Mouse (Mus musculus) thymus, adult 18-20 months (tissue): ENCODE results near the gene Plcg2.

Experiments
- DNase-seq, 2 experiments: peaks; one replicate each; pipeline ENCODE4 v3.0.0; 2022; ENCODE audit warnings: mixed read lengths in 2 of 2

Plcg2 gene

DNA sequence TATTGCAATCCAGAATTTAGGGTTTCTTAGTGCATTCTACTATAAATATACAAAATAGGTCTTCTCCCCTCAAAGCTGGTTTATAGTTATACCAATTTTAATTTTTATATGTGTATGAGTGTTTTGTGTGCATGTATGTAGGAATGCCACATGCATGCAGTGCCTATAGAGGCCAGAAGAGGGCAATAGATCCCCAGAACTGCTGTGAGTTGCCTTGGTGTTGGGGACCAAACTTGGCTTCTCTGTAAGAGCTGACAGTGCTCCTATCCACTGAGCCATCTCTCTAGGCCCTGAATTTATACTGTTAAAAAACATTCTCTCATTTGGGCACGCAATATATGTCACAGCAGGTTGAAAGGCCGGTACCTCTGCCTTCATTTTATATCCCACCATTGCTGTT lies 147.9 kb downstream of the Plcg2 start:
- no peak for DNase-seq

GRCm38 (mm10) chr8:117646440-117646839 lies 148.3 kb downstream of the Plcg2 start:
- no peak for DNase-seq

GRCm38 (mm10) chr8:117652318-117652717 lies 154.2 kb downstream of the Plcg2 start:
- no peak for DNase-seq

- DNase-seq = no peak
Measured at GRCm38 (mm10) chr8:117658990-117659389, 160.9 kb downstream of the Plcg2 start.

- no peak for DNase-seq
Measured at GRCm38 (mm10) chr8:117660358-117661031, 162.4 kb downstream of the Plcg2 start.

DNA sequence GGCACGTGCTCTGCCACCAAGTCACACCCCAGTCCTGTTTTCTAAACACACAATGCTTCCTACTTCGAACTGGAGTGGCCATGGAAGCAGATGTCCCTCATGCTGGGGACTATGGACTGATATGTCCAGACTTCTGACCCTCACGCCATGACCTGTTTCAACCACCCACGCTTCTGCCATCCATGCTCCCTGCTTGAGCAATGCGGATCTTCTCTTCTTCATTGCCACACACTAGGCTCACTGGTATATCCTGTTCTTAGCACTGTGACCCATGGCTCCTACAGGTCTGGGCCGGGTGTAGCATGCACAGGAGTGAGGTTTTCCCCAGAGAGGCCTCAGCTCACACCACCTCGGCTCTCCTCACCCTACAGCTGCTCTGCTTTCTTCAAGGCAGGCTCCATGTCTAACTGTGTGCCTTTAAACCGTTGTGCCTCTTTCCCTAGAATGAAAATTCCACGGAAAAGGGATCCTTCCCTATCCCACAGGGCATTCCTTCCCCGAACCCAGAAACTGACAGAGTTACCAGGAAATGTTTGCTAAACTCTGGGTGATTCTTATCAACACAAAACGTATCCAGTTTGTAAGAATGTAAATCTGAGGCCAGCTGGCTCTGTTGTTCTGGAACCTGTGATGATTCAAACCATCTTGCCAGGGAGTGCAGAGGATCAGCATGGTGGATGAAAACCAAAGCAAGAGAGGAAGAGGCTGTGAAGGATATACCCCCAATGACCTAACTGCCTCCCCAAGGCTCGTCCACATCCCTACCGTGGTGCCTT lies 169.4 kb downstream of the Plcg2 start:
- DNase-seq = no peak

DNA sequence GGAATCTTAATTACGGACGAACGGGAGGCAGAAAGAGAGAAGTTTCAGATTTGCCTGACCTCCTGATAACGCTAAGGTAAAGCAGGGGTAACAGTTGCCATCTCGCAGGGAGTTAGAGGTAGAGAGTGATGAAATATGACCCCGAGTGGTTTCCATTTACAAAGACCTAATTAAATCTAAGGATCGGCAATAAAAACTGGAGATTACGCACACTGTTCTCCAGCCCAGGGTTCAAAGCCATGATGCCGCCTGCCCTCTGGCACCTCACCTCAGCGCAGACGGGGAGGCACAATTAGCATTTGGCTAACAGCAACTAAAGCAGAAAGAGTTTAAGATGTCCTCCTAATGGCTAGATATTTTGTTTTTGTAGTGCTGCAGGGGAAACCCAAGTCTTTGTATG lies 172.4 kb downstream of the Plcg2 start:
- no peak for DNase-seq

DNA sequence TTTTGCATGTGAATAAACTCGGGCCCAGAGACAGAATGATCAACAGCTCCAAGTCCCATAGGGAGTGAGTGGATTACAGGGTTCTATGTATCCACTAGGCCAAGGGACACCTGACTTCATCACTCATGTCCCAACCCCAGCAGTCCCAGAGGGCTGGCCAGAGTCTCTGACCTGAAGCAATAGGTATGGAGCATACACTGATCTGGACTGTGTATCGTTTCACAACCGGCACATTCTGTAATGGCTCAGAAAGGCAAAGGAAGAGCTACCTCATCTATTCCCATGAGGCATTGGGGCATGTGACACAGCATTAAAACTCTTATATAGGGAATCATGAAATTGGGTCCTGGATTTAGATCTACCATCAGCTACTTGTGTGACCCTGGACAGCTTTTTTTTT lies 174.5 kb downstream of the Plcg2 start:
- no peak for DNase-seq

GRCm38 (mm10) chr8:117673430-117673830 lies 175.3 kb downstream of the Plcg2 start, which contains the start of gene Sdr42e1:
Gene Sdr42e1 (minus strand): TSS chr8:117673689.
- DNase-seq = peak; percentile 22 to 54

- no peak for DNase-seq
Measured at GRCm38 (mm10) chr8:117675171-117675570, 177.1 kb downstream of the Plcg2 start.

GRCm38 (mm10) chr8:117676460-117676859 lies 178.4 kb downstream of the Plcg2 start:
- no peak for DNase-seq

- DNase-seq = no peak
Measured at GRCm38 (mm10) chr8:117677011-117677410, 178.9 kb downstream of the Plcg2 start.

DNA sequence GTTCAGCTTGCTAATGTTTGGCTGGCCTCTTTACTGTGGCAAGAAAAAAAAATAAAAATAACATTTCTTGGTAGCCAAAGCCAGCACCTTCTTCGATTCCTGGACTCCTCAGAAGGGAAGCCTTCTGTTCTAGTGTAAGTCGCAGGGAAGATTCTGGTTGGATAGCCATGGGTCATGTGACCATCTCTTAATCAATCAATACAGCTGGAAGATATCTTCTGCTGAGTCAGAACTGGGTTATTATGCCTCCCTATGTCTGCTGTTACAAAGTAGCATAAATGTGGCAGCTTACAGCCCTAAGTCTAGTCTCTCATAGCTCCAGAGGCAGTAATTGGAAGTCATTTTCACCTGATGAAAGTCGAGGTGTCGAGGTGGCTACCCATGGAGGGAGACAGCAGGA lies 180.6 kb downstream of the Plcg2 start:
- no peak for DNase-seq

- no peak for DNase-seq
Measured at GRCm38 (mm10) chr8:117683925-117684472, 185.9 kb downstream of the Plcg2 start.

DNA sequence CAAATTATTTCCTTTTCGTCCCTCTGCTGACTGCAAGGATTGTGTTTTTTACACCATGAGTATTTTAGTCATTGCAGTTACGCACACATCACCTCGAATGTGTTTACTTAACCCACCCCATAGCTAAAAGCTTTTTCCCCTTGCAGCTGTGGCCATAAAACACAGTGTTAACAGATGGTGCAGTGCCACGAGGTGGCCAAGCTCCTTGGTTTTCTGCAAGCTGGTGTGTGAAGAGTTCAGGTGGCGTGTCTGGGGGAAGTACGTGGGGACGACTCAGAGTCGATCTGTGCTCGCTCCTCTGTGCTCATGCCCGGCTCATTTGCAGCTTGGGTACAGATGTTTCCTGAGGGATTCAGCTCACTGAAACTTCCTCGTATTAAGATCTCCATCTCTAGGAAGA lies 186.4 kb downstream of the Plcg2 start:
- DNase-seq = no peak
